Comparison of ENCODE assay signal across 1 mouse cellular context in the genomic region with DNA sequence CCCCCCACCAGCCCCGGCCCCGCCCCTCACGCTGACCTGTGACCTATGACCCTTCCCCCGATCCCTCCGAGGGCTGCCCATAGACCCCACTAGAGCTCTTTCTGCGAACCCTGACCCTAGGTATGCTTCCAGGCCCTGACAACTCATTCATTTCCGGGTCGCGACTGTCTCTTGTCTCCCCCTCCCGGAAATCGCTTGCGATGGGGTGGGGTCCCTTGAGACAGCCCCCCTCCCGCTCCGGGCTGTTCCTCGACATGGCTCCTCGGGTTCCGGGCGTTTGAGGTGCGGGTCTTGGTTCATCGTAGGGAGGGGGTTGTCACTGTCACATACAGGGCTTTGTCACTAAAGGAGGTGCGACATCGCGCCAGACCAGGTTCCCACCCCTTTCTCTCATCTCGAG.
TF ChIP-seq lines count a peak whose summit lies in the region.

No protein-coding gene starts in this region.

TF ChIP-seq in C2C12, 6 proteins besides CTCF, POLR2A, EP300 and RAD21:
- no peak for TF ChIP-seq FOSL1 (IDR thresholded peaks at IDR 0.05; ENCODE audit: insufficient read depth, low read length, poor library complexity, severe bottlenecking)
- TF ChIP-seq MYOG (IDR thresholded peaks at IDR 0.05; ENCODE audit: control insufficient read depth, extremely low read depth, insufficient read length), result no peak
- no peak for TF ChIP-seq MAX (IDR thresholded peaks at IDR 0.05)
- no peak for TF ChIP-seq MYOD1 (IDR thresholded peaks at IDR 0.05; ENCODE audit: control insufficient read depth, insufficient read length, low read depth)
- no peak for TF ChIP-seq USF1 (IDR thresholded peaks at IDR 0.05; ENCODE audit: low read depth)
- TF ChIP-seq CEBPB (IDR thresholded peaks at IDR 0.05; ENCODE audit: low read depth), result no peak
